Mouse (Mus musculus): ENCODE measurements around the gene Asap2.
A peak's percentile ranks its signal among the peaks of the same experiment; 100 is the strongest.

Gene Asap2

GRCm38 (mm10) chr12:21217776-21218444 is 227.7 kb downstream of the Asap2 start:
- DNase-seq: no peak

GRCm38 (mm10) chr12:21220596-21220995 is 230.3 kb downstream of the Asap2 start:
- DNase-seq: no peak

DNA sequence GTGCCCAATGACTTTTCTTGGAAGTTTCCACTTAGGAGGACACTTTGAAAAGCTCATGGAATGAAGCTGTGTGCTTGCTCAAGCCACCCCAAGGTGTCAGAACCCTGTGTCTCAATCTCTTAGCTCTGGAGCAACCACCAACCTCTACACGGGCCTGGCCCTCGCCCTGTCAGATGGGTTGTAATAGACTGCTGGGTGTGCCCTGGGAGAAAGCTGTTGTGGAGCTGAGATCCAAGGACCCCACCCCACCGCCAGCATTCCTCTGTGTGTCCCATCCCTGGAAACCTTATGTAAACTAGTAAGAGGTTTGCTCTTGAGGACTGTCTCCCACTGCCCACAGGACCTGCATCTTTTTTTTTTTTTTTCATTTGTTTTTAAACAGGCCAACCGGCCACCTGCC is 233.7 kb downstream of the Asap2 start:
- DNase-seq: no peak

GRCm38 (mm10) chr12:21225358-21225757 is 235.1 kb downstream of the Asap2 start:
- DNase-seq: no peak

DNA sequence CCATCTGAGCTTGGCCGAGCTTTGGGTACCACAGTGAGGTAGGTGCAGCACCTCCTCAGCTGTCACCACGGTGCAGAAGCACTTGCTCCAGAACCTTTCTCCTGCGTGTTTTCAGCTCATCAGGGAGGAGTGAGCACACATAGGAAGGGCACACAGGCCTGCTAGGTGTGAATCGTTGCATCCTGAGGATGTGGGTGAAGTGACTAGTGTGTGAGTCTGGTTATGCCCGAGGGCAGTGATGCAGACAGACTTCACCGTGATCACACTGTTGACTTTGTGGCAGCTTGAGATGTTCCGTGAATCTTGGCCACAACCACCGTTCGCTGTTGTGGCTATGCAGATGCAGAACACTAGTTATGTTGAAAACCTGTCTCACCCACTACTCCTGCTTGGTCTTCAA is 236.1 kb downstream of the Asap2 start:
- no peak for DNase-seq

- DNase-seq: peak in 1 of 2 experiments; percentile 11
These were observed 237.1 kb downstream of the Asap2 start for GRCm38 (mm10) chr12:21227076-21227980.

DNA sequence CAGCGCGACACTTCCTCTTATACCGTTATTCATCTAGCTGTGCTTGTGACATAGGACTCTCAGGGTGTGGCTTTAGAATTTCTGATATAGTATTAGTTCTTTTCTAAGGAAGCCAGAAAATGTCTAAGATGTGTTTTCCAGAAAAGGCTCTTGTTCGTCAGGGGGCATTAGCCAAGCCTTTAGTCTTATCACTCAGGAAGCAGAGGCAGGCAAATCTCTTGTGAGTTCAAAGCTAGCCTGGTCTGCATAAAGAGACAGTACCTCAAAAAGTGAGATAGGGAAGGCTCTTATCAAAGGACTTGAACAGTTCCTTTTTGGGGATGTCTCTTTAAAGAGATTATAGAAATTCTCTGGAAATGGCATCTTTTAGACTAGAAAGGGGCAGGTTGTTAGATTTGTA is 238.4 kb downstream of the Asap2 start:
- no peak for DNase-seq

- no peak for DNase-seq
These were observed 239.0 kb downstream of the Asap2 start for GRCm38 (mm10) chr12:21229076-21229918.

DNA sequence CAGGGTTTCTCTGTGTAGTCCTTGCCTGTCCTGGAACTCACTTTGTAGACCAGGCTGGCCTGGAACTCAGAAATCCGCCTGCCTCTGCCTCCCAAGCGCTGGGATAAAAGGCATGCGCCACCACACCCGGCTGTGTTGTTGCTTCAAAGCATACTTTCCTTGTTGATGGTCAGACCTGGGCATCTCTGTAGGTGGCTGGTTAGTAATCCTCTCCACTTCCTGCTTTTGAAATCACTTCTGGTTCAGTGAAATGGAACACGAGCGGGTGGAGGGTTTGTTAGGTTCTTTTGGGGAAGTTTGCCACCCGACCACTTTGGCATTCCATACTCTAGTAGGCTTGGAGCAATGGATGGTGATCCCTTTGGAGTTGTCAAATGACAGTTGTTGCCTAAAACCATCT is 243.5 kb downstream of the Asap2 start:
- no peak for DNase-seq

DNA sequence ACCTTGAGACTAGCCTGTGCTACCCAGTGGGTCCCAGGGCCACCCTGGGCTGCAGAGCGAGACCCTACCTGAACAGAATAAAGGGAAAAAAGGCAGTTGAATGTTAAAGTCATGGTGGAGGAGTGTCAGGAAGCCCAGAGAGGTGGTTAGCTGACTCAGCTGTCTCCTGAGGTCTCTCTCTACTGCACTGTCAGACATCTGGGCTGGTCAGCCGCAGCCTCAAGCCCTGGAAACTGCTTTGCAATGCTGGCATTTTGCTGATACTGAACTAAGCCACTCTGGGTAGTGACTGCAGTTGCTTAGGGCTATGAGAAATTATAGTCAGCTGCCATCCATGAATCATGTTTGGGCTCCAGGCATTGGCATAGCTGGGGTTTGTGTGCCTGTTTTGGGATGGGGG is 244.3 kb downstream of the Asap2 start:
- no peak for DNase-seq

DNA sequence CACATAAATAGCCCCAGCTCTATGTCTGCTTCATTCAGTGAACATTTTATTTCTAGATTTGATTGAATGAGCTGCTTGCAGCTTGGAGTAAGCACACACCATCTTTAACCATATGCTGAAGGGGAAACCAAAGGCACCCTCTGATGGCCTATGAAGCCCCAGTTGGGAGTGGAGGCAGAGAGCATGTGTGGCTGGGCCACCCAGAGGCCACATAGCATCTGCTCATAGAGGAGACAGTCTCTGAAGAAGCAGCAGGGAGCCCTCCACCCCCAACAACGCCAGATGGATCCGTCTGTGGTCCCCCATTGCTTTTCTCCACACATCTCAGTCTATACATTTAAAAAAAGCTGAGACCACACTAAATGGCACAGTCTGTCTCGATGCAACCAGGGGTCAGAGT is 251.7 kb downstream of the Asap2 start:
- no peak for DNase-seq

GRCm38 (mm10) chr12:21244375-21244960 is 254.2 kb downstream of the Asap2 start:
- DNase-seq: no peak

GRCm38 (mm10) chr12:21247711-21248392 is 257.6 kb downstream of the Asap2 start:
- no peak for DNase-seq

GRCm38 (mm10) chr12:21260494-21261256 is 270.4 kb downstream of the Asap2 start:
- no peak for DNase-seq

GRCm38 (mm10) chr12:21261521-21261920 is 271.3 kb downstream of the Asap2 start:
- no peak for DNase-seq

- DNase-seq: no peak
These were observed 273.0 kb downstream of the Asap2 start for GRCm38 (mm10) chr12:21263256-21263655.

DNA sequence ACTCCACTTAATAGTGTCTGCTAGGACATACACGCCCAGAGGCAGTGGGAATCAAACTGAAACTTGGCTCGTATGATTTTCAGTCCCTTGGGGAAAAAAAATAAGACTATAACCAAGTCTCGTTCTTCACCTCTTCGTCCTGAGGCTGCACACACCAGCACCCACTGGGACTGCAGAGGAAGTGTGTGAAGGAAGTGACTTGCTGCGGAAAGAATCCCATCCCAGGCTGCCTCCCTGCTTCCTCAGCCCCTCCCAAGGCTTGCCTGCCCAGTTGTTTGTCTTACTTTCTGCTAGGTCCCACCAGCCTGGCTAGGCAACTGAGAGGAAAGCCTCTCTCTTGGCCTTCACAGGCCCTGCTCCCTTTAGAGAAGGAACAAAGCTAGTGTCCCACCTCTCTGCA is 274.0 kb downstream of the Asap2 start:
- no peak for DNase-seq

DNA sequence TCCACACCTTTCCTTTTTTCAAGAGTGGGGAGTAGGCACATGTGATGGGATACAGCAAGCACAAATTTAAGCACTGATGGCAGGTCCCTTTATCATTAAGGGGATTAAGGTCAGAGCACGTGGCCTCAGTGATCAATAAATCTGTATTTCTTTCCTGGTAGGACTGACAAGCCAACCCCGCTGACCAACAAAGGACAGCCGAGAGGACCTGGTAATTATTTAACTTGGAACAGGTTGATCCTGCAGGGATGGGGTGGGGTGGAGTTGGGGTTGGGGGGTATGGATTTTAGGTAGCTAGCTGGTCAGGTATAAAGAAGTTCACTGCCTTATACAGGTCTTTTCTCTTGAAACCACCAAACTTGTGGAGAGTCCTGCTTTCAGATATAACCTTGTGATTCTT is 274.7 kb downstream of the Asap2 start:
- DNase-seq: no peak

GRCm38 (mm10) chr12:21265501-21265900 is 275.2 kb downstream of the Asap2 start:
- no peak for DNase-seq

GRCm38 (mm10) chr12:21265946-21266783 is 275.9 kb downstream of the Asap2 start:
- no peak for DNase-seq

- DNase-seq: no peak
These were observed 276.5 kb downstream of the Asap2 start for GRCm38 (mm10) chr12:21266784-21267098.
